Mouse (Mus musculus) limb, embryonic 13.5 days (tissue): ENCODE measurements around the gene Sirt4. TPM values are rescaled to one million over a fixed set of nuclear protein-coding genes. Genes with fewer than 3 reads are reported as not detected.
"Not testable (repeated sequence)": the region's sequence is repeated elsewhere in the genome, so short reads cannot be mapped to it uniquely, and the experiment has no call there.

Experiments used
- ATAC-seq: fragments of 200-750 bp; cut with Nextera tagmentation; 2 replicates; pipeline ENCODE4 v1.8.0; 2017; ENCODE audit warnings: low read depth, moderate number of reproducible peaks, moderate TSS enrichment; ENCODE audit not compliant: low FRiP score
- H3K27ac ChIP-seq: fragments of 300-500 bp; sonication (generic); 2 replicates; pipeline ENCODE4 v1.5.1; 2015; ENCODE audit warnings: inconsistent platforms, mild to moderate bottlenecking, moderate library complexity
- H3K27me3 ChIP-seq: fragments of 300-500 bp; sonication (generic); 2 replicates; pipeline ENCODE4 v1.6.1; 2015; ENCODE audit warnings: mild to moderate bottlenecking, inconsistent platforms
- H3K36me3 ChIP-seq: fragments of 300-500 bp; sonication (generic); 2 replicates; pipeline ENCODE4 v1.6.1; 2015; ENCODE audit warnings: inconsistent platforms, mild to moderate bottlenecking, moderate library complexity
- H3K4me1 ChIP-seq: fragments of 300-500 bp; sonication (generic); 2 replicates; pipeline ENCODE4 v1.6.1; 2015; ENCODE audit warnings: inconsistent platforms
- H3K4me2 ChIP-seq: fragments of 300-500 bp; sonication (generic); replicated peaks from 2 replicates; pipeline ENCODE4 v1.6.1; 2015; ENCODE audit warnings: inconsistent platforms, mild to moderate bottlenecking, moderate library complexity
- H3K4me3 ChIP-seq: fragments of 300-500 bp; sonication (generic); 2 replicates; pipeline ENCODE4 v1.5.1; 2015; ENCODE audit warnings: moderate library complexity, mild to moderate bottlenecking, inconsistent platforms
- H3K9ac ChIP-seq: fragments of 300-500 bp; sonication (generic); 2 replicates; pipeline ENCODE4 v1.6.1; 2015; ENCODE audit warnings: mild to moderate bottlenecking, inconsistent platforms
- H3K9me3 ChIP-seq: fragments of 300-500 bp; sonication (generic); 2 replicates; pipeline ENCODE4 v1.6.1; 2016; ENCODE audit warnings: inconsistent platforms
- WGBS: fragments of 180-500 bp; shearing (Covaris S2); methylation state at CpG from one replicate; pipeline ENCODE4 v1.1.7; 2015; 5-methylcytosine and 5-hydroxymethylcytosine counted together
- polyA plus RNA-seq: library from polyadenylated mRNA; unstranded; fragments of >200 nt; fragmentation: Nextera tagmentation; extraction: Ambion mirVana; gene quantifications from 2 replicates; pipeline ENCODE4 v1.2.1, GENCODE M21; 2015

Sirt4 gene
- polyA plus RNA-seq, 1 experiment from 2014 or later: 27.5 TPM

DNA sequence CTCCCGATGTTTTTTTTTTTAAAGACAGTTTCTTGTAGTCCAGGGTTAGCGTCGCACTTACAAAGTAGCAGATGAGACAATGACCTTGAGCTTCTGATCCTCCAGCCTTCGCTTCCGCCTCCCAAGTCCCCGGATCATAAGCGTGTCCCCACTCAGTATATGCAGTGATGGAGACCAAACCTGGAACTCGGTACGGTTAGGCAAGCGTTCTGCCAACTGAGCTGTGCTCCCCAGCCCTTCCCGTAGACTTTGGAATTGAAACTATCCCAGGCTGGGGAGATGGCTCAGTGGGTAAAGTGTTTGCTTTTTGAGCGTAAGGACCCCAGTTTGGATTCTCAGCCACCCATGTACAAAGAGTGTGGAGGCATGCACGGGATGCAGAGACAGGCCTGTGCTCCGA lies 28.7 kb upstream of the Sirt4 start:
- Histone ChIP-seq H3K4me1 (peaks cover 66% of the 10 kb centered on the region), H3K9me3 (no peaks in the 10 kb centered on the region), H3K9ac (no peak overlapping the region), H3K27ac (no peak overlapping the region), H3K27me3 (no peaks in the 10 kb centered on the region), H3K4me3 (no peak overlapping the region), H3K4me2 (no peak overlapping the region), H3K36me3 (peaks cover 26% of the 10 kb centered on the region)
- 97% methylated on average over 14 of the region's 14 CpGs for WGBS
- no peak for ATAC-seq

DNA sequence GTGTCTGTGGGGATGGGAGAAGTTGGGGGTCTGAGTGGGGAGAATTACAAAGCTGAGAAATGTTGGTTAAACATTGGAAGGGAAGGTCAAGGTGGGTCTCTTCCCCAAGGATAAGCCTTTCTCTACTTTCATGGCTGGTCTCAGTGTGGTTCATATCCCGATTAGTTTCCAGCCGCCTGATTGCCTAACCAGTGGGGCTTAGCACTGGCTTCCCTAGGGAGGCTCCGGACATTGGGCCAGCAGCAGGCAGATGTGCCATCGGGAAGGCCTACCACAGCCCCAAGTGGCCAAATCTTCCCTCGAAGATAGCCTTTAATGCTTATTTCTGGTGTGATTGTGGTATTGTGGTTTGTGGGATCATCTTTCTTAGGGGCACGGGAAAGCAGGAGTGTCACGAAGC lies 27.9 kb upstream of the Sirt4 start:
- 89% methylated on average over 7 of the region's 7 CpGs for WGBS
- Histone ChIP-seq H3K36me3 (peaks cover 21% of the 10 kb centered on the region), H3K4me2 (no peak overlapping the region), H3K27me3 (no peaks in the 10 kb centered on the region), H3K4me1 (peaks cover 75% of the 10 kb centered on the region), H3K4me3 (no peak overlapping the region), H3K9me3 (no peaks in the 10 kb centered on the region), H3K9ac (no peak overlapping the region), H3K27ac (no peak overlapping the region)
- no peak for ATAC-seq

DNA sequence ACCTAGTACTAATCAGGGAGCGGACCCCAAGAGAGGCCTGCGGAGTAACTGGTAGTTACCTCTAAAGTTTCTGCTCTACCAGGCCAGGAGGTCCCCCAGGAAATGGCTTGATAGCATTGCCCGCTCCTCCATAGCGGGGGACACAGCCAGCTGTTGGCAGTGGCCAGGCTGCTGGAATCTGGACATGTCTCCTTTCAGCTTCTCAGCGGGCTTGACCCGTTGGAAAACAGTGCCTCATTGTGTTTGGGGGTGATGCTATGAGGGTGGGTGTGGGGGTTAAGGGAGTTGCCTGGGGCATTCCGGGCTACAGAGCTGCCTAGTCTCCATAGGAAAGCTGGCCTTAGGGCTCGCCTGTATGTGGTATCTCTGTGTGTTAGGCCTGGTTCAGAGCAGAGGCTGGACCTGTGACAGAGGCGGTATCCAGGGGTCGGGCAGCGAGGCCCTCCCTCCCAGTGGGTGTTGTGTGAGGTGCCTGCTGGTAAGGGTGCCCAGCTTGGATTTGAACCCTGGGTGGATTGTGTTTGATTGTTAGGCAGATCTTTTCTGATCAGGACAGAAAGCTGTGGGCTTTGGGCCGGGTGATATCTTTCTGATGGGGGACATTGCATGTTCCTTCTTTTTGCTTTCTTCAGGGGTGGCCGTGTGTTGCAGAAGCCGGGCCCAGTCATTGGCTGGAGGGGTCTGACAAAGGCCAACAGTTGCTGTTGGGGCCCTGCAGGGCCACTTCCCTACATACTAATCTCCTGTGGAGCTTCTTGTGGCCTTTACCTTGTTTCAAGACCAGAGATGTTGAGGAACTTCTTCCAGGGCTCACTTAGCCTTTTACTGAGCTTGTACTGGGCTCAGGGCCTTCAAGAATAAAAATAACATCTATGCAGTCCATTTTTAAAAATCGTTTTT lies 25.5 kb upstream of the Sirt4 start:
- 71% methylated on average over 15 of the region's 15 CpGs for WGBS
- H3K9ac ChIP-seq: peak overlapping the region; percentile 96
- ATAC-seq: no peak
- peaks cover 11% of the 10 kb centered on the region; the same call in 1 of the 2 replicates for H3K36me3 ChIP-seq
- H3K4me1 ChIP-seq: peaks cover 64% of the 10 kb centered on the region
- H3K27me3 ChIP-seq: no peaks in the 10 kb centered on the region
- peak overlapping the region; percentile 79 for H3K4me2 ChIP-seq
- peak overlapping the region; percentile 93 for H3K4me3 ChIP-seq
- peak overlapping the region; percentile 59 for H3K27ac ChIP-seq
- no peaks in the 10 kb centered on the region for H3K9me3 ChIP-seq

DNA sequence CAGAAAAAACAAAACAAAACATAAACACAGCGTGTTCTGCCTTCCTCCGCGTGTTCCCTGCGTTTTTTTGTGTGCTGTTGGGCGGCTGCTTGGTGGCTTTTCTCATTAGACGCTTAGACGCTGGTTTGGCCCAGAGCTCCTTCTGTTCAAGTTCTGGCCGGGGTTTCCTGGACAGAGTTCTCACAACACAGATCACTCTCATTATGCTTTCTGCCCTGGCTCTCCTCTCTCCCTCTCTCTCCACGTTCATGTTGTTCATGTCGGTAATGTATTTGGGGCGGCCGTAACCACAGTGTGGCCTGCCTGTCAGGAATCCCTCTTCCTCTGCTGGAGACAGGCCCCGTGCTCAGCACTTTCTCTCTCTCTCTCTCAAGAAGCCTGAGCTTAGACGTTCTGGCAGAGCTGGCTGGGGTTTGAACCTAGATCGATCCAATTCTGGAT lies 24.8 kb upstream of the Sirt4 start:
- Histone ChIP-seq H3K4me3 (peak overlapping the region; percentile 93), H3K36me3 (peaks cover 11% of the 10 kb centered on the region; the same call in 1 of the 2 replicates), H3K9me3 (peaks cover 2% of the 10 kb centered on the region; the same call in 1 of the 2 replicates), H3K9ac (peak overlapping the region; percentile 96), H3K27ac (peak overlapping the region; percentile 59), H3K4me2 (peak overlapping the region; percentile 79), H3K27me3 (no peaks in the 10 kb centered on the region), H3K4me1 (peaks cover 57% of the 10 kb centered on the region)
- WGBS: 28% methylated on average over 15 of the region's 15 CpGs
- no peak for ATAC-seq

DNA sequence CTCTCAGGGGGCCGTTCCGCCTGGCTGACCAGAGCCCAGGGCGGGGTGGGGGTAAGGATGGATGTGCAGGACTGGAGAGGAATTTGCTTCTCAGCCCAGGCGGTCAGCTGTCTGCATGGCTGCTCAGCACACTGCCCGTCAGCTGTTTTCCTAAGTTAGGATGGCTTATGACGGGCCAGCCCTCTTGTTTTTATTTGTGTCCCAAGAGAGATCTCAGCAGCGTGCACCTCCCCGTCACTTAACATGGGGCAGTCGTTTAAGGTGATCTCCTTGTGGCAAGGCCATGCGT lies 24.3 kb upstream of the Sirt4 start:
- WGBS: 26% methylated on average over 10 of the region's 10 CpGs
- Histone ChIP-seq H3K27ac (peak overlapping the region; percentile 59), H3K27me3 (no peaks in the 10 kb centered on the region), H3K4me2 (peak overlapping the region; percentile 79), H3K36me3 (peaks cover 11% of the 10 kb centered on the region; the same call in 1 of the 2 replicates), H3K4me1 (peaks cover 51% of the 10 kb centered on the region), H3K4me3 (peak overlapping the region; percentile 93), H3K9me3 (peaks cover 5% of the 10 kb centered on the region; the same call in 1 of the 2 replicates), H3K9ac (peak overlapping the region; percentile 96)
- ATAC-seq: peak; percentile 34

DNA sequence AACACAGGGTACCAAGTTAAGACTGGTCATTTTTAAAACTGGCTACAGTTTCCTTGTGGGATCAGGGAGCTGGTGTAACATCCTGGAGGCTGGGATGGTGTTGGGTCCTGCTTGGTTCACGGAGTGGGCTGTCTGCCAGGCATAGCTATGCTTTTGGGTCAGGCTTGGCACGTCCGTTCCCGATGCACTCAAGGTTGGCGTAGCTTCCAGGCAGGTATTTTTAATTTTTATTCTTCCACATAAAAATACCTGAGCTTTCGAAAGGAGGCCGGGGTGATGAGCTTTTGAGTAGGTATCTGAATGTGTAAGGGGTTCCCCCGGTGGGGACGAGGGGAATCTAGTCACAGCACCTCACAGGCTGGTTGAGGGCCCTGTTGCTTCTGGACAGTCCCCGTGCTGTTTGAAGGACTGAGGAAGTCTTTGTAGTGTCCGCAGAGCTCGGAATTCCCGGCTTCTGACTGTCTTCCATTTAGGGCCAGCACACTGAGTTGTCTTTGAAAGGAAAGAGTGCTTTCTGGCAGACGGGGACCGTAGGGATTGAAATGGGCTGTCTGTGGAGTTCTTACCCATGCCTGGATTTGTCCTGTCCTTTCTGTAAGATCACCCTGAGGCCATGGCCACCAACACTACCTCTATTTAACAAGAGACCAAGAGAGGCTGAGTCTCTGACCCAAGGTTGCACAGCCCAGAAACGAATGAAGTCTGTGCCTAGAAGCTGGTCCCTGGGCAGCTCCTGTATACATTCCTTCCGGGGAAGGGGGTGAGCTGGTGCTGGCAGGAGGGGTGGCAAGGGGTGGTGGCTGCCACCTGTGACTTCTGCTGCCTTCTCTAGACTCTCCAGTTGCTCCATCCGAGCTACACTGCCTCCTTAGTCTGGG lies 23.7 kb upstream of the Sirt4 start:
- ATAC-seq: no peak; the same call in 1 of the 2 replicates
- Histone ChIP-seq H3K4me2 (peak overlapping the region; percentile 79), H3K27ac (peak overlapping the region; percentile 59), H3K27me3 (no peaks in the 10 kb centered on the region), H3K9ac (peak overlapping the region; percentile 96), H3K9me3 (peaks cover 5% of the 10 kb centered on the region; the same call in 1 of the 2 replicates), H3K4me3 (peak overlapping the region; percentile 93), H3K4me1 (peaks cover 45% of the 10 kb centered on the region), H3K36me3 (peaks cover 8% of the 10 kb centered on the region; the same call in 1 of the 2 replicates)
- WGBS: 44% methylated on average over 18 of the region's 18 CpGs

DNA sequence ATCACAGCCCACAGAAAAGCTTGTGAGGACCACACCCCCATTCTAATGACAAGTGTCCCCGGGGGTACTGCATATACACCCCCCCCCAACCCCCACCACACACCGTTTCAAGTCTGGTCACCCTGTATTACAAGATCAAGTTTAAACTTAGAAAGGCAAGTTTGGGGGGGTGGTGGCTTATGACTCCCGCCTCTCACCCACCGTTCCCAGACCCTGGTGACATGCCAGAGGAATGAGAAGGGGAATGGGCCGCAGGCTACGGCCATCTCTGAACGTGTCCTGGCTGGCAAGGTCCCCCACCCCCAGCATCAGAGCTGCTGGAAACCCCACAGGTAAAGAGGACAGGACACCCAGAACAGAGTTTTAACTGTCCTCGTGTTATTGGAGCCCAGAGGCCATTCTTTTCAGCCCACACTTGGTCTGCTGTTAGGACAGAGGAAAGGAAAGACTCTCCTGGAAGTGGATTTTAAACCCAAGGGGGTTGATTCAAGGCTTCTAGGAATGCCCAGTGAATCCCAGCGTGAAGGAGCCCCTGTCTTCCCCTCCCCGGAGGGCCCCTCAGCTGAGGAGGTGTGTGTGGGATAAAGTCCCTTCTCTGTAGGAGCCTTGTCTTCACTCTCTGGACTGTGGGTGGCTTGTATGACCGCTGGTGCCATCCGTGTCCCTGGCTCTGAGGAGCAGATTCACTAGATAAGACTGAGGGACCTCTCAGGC lies 22.9 kb upstream of the Sirt4 start:
- Histone ChIP-seq H3K36me3 (peaks cover 3% of the 10 kb centered on the region; the same call in 1 of the 2 replicates), H3K27ac (no peak overlapping the region), H3K4me3 (peak overlapping the region; percentile 93), H3K4me2 (peak overlapping the region; percentile 79), H3K9ac (peak overlapping the region; percentile 96), H3K9me3 (peaks cover 5% of the 10 kb centered on the region; the same call in 1 of the 2 replicates), H3K4me1 (peaks cover 43% of the 10 kb centered on the region), H3K27me3 (no peaks in the 10 kb centered on the region)
- ATAC-seq: no peak
- WGBS: 23% methylated on average over 12 of the region's 12 CpGs

DNA sequence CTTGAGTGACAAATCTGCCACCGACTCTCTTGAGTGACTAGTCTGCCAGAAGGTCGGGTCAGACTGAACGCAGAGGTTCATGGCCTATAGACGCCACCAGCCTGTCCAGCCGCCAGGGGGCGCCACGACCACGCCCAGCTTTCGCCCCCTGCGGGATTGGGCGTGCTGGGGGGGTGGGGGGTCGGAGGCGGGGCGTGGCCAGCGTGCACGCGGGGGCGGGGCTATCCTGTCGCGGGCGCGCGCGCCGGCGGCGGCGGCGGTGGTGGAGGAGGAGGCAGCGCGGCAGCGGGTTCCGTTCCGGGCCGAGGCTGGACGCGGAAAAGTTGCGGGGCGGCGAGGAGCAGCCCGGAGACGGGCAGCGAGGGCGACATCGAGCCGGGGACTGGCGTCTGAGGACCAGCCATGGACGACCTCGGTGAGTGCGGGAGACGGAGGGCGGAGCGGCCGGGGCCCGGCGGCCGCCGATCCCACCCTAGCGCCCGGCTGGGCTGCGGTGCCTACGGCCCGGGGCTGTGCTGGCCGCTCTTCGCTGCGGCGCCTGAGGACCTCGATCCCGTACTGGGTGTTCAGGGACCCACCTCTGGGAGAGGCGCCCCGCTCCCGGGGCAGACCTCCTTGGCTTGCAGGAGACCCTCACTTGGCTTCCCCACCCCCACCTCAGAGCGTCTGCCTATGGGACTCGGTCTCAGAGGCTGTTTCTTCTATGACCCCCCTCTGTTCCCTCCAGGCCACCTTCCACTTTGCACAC lies 22.1 kb upstream of the Sirt4 start, which contains the start of gene Pxn:
Pxn (plus strand) TSS at position 223 of the 748 bp plus-strand sequence.
- ATAC-seq: peak; percentile 84
- WGBS: under 1% methylated on average over 67 of the region's 74 CpGs
- peaks cover 38% of the 10 kb centered on the region for H3K4me1 ChIP-seq
- H3K27ac ChIP-seq: peak within 1 kb of the TSS; percentile 33; the same call in 1 of the 2 replicates
- peak within 1 kb of the TSS; percentile 93 for H3K4me3 ChIP-seq
- H3K9ac ChIP-seq: peak within 1 kb of the TSS; percentile 96
- H3K4me2 ChIP-seq: peak within 1 kb of the TSS; percentile 79
- H3K27me3 ChIP-seq: no peaks in the 10 kb centered on the region
- no peaks in the 10 kb centered on the region for H3K36me3 ChIP-seq
- peaks cover 5% of the 10 kb centered on the region; the same call in 1 of the 2 replicates for H3K9me3 ChIP-seq

DNA sequence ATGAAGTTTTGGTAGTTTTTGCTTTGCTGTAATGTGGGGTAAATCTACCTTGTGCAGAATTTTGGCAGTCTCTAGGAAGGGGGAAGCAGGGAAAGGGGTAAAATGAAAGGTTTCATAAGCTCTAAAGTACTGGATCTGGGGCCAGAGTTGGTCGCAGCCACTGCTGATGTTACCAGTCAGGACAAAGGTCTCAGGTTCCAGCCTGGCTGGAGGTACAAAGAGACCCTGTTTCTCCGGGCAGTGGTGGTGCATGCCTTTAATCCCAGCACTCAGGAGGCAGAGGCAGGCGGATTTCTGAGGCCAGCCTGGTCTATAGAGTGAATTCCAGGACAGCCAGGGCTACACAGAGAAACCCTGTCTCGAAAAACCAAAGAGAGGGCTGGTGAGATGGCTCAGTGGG lies 21.1 kb upstream of the Sirt4 start:
- not testable (repeated sequence) for H3K36me3 ChIP-seq, H3K9ac ChIP-seq, H3K27me3 ChIP-seq, H3K9me3 ChIP-seq, ATAC-seq, H3K4me2 ChIP-seq, H3K4me3 ChIP-seq, H3K27ac ChIP-seq
- 75% methylated on average over 4 of the region's 4 CpGs for WGBS
- H3K4me1 ChIP-seq: peaks cover 35% of the 10 kb centered on the region

DNA sequence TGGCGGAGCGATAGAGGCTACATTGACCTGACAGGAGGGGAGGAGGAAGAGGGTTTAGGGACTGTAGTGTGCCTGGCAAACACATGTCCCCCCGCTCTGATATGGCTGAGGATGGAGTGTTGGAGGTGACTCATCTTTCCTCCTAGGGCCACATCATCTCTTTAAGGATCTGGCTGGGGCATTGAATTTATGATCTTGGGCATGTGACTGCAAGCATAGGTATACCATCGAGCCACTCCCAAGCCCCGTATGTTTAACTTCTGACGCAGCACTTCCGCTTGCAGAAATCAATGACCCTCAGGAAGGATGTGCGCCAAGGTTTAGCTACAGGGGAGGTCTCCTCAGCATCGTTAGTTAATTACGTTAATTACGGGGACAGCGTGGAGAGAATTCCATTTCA lies 18.5 kb upstream of the Sirt4 start:
- Histone ChIP-seq H3K4me3 (no peak overlapping the region), H3K4me1 (peaks cover 11% of the 10 kb centered on the region), H3K9ac (no peak overlapping the region), H3K36me3 (no peaks in the 10 kb centered on the region), H3K27me3 (no peaks in the 10 kb centered on the region), H3K4me2 (no peak overlapping the region), H3K9me3 (peaks cover 5% of the 10 kb centered on the region; the same call in 1 of the 2 replicates), H3K27ac (no peak overlapping the region)
- no peak for ATAC-seq
- WGBS: 61% methylated on average over 12 of the region's 12 CpGs
